Mouse (Mus musculus) yolk sac, embryonic 10.5 days (tissue): ENCODE results near the gene Tnfsf15.

Source experiments
- DNase-seq: peaks from one replicate; pipeline ENCODE4 v3.0.0-alpha.2; 2017; ENCODE audit warnings: low spot score

Gene Tnfsf15

DNA sequence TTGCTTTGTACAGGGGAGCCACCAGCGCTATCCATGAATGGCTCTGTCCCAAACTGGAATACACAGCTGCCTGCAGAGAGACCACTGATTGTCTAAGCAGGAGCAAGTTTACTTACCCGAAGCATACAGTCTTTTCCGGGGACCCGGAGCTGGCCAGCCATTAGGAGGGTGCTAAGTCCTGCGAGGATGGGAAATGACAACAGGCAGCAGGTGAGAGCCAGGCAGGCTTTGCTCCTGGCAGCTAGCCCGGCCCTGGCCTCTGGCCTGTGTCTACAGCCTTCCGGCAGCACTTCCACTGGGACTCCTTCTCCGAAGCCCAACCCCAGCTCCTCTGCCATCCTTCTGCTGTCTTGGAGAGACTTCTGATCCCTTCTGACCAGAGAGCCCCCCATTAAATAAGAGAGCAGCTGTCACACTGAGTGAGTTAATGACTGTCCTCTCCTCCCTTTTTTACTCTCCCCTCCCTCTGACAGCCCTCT, at the start of gene Tnfsf15:
Gene Tnfsf15 (minus strand): TSS at position 421 of the 479 bp plus-strand sequence.
- peak; percentile 26 for DNase-seq

DNA sequence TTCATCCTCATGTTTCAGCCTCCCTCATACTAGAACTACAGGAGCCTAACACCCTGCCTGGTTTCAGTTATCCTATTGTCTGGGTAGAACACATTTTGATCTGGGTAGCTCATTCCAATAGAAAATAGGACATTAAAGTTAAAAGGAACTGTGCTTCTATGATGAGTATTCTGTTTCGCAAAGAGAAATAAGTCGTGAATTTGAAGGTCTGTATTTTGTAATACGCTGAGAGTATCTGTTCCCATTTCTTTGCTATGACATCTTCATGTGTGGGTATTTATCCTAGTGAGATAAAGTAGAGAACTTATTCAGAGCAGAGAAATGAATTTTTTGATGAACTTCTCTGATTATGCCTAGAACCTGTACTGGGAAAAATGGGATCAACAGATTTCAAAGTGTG, 47.4 kb upstream of the Tnfsf15 start:
- DNase-seq: no peak

GRCm38 (mm10) chr4:63785466-63785865, 40.6 kb upstream of the Tnfsf15 start:
- DNase-seq: no peak

DNA sequence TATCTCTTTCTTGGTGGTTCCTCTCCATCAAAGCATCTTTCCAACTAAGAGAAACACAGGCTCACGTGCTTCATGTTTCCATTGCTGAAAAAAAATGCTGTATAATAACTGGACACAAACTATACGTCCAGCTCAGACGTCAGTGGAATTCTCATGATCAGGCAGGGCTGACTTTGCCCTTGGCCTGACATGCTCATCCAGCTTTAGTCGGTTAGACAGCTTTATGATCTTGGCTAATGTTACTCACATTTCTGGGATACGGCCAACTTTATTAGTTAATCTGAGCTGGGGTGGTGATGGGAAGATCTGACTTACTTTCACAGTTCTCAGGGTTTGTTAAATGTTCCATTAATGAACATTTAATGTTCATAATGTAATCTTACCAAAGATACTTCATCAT, 38.9 kb upstream of the Tnfsf15 start:
- DNase-seq: no peak

DNA sequence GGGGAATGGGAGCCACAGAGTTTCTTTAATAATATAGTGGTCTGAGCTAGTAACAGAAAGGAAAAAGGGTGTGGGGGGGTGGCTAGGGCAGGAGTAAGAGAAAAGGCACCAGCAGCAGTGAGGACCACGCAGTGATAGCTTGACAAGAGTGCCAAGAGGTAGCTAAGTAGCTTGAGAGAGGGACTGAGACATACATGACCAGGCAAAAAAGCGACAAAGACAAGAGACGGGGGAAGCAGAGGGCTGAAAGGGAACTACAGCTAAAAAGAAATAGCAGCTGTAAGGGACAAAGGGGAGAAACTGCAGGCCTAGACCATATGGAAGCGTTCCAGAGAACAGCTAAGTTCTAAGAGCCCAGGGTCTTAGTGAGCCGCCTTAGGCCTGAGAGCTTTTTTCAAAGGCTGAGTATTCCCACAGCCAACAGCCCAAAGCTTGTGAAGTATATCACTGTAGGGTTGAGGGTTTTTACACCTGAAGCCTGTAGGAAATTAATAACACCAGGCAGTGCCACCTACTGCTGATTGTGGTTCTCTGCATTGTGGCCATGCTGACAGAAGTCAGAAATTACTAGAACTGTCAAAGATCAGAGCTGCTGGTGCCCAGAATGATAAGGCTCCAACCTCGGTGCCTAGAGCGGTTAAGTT, 38.2 kb upstream of the Tnfsf15 start:
- no peak for DNase-seq

DNA sequence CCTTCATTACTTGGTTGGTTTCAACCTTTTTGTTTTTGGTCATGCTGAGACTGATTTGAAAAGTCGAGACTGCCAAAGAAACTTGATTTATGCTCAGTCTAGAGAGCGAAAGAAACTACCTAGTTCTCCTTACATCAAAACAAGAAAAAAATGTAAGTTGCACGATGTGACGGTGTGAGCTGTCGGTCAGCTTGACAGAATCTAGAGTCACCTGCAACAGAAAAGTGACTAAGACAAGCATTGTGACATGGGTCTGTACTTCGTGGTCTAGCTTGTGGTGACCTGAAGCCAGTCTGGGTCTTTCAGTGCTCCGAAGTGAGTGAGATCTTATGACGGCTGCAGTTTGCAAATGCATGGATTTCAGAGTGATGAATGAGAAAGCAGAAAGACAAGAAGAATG, 32.3 kb upstream of the Tnfsf15 start:
- no peak for DNase-seq

DNA sequence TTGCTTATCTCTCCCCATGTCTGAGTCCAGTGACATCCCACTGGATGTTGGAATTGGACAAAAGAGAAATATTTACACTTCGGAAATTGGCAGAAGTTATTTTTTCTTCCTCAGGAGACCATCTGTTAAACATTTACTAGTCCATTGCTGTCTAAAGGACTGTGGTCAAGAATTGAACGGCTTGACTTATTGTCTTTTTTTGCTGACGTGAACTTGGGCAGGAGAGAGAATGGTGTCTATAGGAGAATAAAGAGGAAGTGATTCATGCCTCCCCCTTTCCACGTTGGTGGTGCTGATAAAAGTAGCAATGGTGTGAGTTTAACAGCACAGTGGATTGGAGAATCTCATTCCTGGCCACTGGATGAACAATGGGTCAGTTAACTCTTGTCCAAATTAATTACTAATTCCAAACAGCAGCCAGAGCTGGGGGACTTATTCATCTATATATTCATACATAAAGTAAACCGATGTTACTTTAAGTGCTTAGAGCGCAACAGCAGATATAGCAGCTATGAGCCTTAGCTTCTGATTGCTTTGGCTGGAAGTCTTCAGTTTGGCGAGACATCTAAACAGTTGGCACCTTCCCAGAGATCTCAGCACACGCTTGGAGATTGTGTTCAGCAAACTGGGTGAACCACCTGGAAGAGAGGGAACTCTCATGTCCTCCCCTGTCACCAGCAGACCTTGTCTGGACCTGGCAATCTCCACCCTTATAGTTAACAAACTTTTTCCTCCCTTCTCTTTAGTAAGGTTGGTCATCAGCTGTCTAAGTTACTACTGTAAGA, 28.6 kb upstream of the Tnfsf15 start:
- no peak for DNase-seq

DNA sequence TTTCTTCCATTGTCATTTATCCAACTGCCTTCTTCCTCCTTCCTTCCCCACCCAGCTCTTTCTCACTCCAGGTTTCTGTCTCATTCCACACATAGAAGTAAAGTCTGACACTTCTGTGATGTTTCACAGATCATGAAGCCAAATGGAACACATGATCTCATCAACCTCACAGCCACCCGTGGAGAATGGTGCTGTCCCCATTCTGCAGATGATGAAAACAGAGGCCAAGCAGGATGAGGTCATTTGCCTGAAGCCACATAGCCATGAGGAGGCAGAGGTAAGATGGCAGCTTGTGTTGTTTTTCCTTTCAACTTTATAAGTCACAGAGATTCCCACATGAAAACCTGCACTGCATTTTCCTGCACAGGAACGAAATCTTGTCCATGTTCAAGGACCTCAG, 27.6 kb upstream of the Tnfsf15 start:
- DNase-seq: no peak

DNA sequence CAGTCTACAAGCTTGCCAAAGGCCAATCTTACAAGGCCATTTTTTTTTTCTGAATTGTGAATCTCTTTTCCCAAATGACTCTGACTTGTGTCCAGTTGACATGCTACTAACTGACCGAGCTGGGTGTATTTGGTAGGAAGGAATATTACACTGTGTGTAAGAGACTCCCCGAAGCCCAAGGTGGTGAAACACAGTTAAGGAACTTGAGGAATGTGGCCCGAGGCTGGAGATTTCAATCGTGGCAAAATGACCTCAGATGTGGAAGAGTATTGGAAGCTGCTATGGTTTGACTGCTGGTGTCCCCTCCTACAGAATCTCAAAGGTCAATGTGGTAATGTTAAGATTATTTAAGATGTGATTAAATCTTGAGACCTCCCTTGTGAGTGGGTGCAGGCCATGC, 26.4 kb upstream of the Tnfsf15 start:
- DNase-seq: no peak

DNA sequence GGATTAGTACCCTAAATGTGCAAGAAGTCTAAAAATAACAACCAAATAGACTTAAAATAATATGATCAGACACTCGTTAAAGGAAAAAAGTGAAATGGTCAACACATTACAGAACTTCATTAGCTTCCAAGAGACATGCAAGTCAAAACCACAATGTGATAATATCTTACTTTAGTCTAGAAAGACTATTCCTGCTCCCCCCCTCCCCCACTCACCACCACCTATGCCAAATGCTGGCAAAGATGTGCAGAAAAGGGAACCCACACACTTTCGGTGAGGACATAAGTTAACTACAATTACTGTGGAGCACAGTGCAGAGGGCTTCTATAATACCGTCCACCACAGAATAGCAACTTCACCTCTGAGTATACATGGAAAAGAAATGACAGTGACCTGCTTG, 24.2 kb upstream of the Tnfsf15 start:
- no peak for DNase-seq

GRCm38 (mm10) chr4:63765050-63765449, 20.1 kb upstream of the Tnfsf15 start:
- DNase-seq: no peak

- no peak for DNase-seq
Measured at GRCm38 (mm10) chr4:63759931-63760330, 15.0 kb upstream of the Tnfsf15 start.

DNA sequence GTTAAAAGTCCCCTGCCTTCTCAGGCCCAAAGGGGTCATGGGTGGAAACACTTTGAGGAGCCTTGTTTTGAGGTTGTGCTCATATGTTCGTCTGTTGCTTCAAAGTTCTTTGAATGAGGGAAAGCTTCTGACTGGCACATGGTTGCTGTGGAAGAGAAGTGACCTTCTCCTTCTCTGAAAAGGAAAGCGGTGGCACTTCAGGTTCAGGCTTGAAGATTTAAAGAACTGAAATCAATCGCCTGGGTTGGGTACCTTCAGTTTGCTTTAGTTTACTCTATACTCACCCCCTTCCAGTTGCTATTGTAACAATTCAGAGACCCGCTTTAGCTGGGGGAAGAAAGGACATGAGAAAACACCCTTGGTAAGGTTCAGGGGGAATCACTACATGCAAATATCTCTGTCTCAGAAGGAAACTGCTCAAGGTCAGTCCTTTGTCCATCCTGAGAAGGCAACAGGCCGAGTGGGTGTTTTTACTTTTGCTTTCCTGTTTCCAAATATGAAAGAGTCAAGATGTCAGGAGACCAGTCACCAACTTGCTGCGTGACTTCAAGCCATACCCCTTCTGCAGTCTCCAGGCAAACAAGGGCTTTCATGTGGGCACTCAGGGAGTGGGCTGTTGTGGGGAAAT, 12.7 kb upstream of the Tnfsf15 start:
- no peak for DNase-seq

DNA sequence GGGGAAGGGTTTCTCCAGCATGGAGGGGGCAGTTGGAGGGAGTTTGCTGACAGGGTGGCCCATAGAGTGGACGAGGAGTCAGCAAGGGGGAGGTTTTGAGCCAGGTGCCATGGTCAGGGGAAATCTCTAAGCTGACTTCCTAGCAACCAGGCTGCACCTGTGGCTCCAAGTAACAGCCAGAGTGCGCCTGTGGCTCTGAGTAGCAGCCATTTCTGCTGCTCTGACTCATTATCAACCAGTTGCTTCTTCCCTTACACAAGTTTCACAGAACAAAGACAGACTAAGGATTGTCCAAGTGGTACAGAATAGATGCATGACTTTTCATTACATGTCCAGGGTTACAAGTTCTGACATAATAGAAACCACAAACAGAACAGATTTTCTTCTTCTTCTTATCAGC, 11.2 kb upstream of the Tnfsf15 start:
- no peak for DNase-seq

DNA sequence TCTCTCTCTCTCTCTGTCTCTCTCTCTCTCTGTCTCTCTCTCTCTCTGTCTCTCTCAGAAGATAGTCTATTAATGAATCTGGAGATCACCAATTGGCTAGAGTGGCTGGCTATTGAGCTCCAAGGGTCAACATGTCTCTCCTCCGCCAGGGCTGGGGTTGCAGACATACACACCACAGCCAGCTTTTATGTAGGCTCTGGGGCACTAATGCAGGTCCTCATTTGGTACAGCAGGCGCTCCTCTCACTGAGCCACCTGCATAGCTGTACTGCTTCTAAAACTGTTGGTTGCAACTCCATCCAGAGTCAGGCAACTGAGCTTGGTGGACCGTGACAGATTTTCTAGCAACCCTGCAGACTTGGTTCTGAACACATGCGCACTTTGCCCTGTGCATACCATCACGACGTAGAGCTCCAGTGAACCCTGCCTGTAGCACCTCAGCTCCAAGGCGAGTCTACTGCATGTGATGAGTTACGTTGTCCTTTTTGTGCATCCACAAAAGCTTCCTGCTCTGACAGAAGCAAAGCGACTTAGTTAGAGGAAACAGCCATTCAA, 9.6 kb upstream of the Tnfsf15 start:
- DNase-seq: no peak

DNA sequence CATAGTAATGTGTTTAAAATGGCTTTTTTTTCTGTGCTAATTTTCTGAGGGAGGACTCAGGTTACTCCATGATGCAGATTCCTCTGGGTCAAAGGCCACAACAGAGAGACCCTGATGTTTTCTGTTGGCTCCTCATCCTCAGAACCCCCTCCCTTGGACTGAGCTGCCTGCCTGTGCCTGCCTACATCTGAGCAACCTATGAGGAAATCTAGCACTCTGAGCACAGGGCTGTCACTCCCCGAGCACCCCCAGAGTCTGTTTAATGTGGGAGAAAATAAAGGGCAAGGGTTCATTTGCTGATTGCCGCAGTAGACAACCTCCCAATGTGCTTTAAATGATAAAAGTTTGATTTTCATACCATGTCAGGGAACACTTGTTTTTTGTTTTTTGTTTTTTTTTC, 8.9 kb upstream of the Tnfsf15 start:
- DNase-seq: no peak

DNA sequence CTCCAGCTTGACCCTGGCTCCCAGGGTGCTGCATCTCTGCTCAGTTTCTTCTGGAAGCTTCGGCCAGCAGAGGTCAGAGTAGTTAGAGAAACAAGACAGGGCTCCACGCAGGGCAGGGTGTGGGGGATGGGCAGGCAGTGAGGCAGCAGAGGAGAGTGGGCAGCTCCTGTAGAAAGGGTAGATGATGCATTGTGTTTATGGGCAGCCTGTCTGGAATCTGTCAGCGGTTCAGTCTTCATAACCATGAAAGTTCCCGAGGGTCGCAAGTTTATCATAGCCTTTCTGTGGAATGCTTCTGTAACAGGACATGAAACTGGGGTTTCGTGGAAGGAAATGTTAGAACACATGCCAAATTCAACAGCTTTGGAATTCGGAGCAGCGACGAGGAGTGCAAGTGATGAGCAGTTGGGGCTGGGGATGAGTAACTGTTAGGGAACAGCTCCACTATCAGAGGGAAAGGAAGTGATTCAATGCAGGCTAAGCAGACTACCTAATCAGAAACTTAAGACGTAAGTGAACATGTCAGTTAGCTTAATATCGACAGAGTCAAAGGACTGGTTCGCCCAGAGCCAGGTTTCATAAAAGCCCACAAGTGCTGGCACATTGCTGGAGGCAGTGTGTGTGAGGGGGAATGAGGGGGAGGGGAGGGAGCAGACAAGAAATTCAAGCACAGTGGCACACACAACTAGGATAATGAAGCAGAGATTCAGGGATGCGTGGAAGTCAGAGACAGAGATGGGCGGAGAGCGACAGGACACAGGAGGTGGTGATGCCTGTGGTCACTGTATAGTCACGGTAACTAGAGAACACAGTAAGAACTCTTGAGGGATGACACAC, 8.0 kb upstream of the Tnfsf15 start:
- DNase-seq: peak; percentile 82

DNA sequence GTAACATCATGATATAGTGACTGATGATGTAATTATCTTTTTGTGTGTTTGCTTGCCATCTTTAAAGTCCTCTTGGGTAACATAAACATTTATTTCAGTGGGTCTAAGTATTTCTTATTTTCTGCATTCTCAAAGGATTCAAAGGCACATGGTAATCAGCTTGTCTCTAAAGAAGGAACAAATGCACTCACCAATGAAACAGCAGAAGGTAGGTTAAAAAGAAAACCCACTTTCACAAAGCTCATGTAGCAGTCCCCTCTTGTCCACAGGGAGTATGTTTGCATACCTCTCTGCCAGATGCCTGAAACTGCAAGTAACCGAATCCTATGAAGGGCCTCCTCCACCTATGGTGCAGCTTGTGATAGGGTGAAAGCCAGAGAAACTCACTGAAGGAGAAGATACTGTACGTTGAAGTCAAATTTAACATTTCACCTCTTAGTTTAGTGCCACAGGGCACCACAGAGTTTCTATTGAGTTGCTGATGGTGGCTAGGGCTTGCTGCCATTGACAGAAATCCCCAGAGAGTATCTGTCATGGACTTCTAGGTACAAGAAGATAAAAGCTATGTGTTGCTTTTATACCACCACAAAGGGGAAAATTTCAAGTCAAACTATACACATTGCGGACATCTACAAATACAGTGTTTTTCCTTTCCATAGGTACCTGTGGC, 3.3 kb upstream of the Tnfsf15 start:
- DNase-seq: no peak

- no peak for DNase-seq
Measured at GRCm38 (mm10) chr4:63745271-63745670, 358 bp upstream of the Tnfsf15 start.

DNA sequence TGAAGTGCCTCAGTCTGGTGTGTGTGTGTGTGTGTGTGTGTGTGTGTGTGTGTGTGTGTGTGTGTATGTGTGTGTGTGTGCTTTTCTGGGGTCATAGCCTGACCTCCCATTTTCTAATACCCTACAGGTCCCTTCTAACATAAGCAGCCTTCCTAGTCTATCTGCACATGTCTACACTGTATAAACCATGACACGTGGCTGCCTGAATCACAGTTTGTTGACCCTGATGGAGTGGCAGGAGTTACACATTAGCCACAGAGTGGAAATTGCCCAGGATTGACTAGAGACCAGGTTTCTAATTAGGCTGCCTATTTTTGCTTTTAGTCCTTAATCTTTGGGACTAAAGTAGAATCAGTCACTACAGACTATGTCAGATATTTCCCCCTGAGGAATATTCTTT, 1.3 kb downstream of the Tnfsf15 start:
- no peak for DNase-seq

- DNase-seq: no peak
Measured at GRCm38 (mm10) chr4:63742763-63743371, 2.0 kb downstream of the Tnfsf15 start.
